Mouse (Mus musculus) adrenal gland, postnatal 0 days (tissue): ENCODE results near the gene Nup85. TPM values are rescaled to one million over a fixed set of nuclear protein-coding genes. Genes with fewer than 3 reads are reported as not detected.

Source experiments
- polyA plus RNA-seq: library from polyadenylated mRNA; unstranded; fragments of >200 nt; fragmentation: Nextera tagmentation; extraction: Ambion mirVana; gene quantifications from 2 replicates; pipeline ENCODE4 v1.2.1, GENCODE M21; 2015

Nup85 gene
- 52.3 and 70.3 TPM in 2 replicates for polyA plus RNA-seq

DNA sequence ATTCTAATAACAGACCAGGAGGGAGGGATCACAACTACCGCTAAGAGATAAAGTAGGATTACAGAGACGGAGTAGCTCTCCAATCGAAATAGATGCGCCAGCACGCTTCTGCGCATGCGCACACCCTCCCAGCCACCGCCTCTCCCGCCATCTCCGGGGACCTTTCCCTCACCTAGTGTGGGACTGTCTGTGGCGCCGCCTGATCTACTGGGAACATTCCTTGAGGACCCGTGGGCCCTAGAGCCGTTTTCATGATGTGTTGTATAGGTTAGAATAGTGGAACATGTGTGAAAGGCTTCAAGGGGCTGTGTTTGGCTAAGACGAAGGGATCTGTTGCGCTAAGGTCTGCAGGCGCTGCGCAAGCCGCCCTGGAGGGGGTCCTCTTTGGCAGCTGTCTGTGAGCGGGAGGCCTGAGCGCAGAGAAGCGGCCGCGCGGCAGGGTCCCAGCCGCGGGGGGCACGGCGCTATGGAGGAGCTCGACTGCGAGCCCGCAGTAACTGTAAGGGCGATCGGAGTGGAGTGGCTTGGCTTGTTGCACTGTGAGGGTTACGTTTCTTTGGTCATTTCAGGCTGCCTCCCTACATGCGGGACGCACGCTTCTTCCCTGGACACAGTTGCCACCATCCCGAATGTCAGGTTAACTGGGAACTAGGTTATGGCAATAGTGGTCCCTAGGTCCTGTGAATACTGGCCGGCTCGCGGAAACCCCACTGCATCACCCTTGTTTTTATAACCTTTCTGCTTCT, at the start of gene Nup85:
Nup85 (plus strand) TSS at position 371 of the 746 bp plus-strand sequence.

DNA sequence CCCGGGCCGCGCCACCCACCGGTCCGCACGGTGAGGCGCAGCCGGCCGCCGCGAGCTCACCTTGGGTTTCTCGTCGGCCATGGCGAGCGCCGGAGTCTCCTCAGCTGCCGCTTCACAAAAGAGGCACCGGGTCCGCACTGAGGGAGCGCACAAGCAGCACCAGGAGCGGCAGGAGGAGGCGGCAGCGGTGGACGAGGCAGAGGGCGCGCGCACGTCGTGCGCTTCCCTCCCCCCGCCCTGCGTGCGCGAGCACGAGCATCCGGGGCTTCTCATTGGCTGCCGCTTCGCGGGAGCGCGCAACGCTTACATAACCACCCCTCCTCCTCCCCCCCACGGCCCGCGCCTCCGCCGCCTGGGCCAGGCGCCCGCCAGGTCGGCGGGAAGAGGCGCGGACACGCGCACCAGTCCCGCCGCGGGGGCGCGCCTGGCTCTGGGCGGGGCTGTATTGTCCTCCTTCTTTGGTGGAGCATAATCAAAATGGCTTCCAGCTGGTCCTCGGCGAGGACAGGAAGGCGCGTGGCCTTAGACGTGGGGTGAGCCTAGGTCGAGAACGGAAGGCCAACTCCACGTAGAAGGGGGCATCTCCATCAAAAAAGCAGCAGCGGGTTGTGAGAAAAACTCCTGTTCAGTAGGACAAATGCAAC, 28.1 kb upstream of the Nup85 start, which contains the start of gene Sumo2:
Sumo2 (minus strand) TSS at position 239 of the 644 bp plus-strand sequence.

DNA sequence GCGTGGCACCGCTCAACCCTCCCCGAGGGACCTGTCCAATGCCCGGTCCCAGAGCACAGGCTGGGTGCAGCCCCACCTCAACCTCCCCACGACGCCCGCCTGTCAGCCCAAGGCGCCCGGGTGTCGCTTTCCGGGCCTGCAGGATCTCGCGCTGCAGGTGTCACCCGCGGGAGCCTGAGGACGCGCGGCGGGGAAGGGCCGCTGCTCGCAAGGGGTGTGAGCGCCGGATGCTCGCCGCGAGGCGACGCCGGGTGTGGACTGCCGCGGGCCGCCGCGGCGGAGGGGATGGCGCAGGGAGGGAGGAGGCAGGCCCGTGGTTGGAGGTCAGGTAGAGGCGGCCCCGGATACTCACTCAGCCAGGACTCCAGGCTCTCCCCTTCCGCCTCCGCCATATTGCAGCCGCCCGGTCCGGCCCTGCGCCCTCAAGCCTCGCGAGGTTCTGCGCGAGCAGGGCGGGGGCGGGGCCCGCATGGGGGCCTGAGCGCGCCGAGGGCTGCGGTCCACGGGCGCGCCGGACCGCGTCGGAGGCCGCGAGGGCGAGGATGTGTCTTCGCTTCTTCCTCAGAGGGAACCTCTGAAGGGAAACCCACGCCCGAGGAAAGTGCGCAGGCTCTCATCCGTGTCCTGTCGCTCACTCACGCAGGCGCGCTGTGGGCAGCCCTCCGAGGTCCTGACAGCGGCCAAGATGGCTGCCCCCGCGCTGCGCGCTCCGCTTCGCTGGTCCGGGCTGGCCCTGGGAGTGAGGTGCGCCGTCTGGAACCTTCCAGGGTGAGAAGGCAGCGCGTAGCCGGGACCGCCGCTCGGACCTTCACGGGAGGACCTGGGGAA, 39.5 kb downstream of the Nup85 start, which contains the start of the genes Mrps7 and Gga3:
Mrps7 (plus strand) TSS at position 450 of the 828 bp plus-strand sequence.
Gga3 (minus strand) TSS at position 576 of the 828 bp plus-strand sequence.

DNA sequence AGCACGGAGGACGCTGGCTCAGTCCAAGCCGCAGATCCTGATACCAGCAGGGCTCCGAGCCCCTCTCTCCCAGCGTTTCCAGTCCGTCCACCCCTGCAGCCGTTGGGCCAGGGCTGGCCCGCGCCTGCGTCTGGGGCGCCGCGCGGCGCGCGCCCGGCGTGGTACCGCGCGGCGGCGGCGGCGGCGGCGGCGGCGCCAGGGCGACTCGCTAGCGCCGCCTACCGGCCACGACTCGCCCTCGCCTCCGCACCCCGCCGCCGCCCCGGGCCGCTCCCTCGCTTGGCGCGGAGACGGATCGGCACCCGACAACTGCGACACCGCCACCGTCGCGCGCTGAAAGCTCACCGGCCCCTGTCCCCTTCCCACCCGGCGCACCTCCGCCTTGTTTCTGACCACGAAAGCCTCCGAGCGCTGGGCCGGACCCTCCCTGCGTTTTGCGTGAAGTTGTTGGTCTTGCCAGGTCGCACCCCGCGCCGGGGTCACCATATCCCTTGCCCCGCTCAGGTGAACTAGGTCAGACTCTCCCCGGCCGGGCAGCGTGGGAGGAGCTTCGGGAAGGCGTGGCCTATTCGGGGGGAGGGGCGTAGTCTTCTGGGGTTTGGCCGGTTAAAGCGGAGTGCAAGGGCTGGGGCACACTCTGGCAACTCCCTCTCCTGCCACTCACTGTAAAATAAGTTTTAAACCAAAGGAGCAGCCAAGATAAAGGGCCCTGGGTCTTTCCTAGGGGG, 48.3 kb downstream of the Nup85 start, which contains the start of gene Mif4gd:
Mif4gd (minus strand) TSS at position 560 of the 728 bp plus-strand sequence.

DNA sequence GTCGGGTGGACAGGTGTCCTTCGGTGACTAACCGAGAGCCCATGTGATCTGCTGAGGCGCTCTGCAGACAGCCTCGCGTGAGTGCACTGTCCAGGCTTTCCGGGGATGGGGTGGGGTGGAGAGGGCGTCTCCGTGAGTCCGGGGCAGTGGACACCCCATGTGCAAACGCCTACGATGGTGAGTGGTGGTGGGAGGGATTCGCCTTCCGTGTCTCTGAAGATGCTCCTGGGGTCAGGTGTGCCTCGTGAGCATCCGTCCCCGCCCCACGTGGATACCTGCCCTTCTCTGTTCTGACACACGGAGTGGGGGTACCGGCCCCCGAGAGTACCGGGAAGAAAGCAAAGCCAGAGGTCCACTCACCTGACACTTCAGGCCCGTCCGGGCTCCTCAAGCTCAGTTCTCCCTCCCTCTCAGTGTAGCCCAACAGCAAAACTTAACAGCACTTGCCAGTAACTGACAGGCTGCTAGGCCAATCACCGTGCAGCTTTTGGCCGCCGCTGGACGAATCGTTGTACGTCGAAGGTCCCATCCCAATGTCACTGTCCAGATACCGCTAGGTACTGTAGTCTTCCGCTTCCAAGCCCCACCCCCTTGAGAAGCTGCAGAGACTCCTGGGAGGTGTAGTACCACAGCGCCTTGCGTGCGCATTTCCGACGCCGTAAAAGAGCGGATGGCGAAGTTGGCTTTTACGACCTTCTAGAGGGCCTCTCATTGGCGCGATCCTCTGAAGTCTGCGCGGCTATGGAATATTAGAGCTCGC, 63.7 kb downstream of the Nup85 start, which contains the start of gene Slc25a19:
Slc25a19 (minus strand) TSS at position 591 of the 760 bp plus-strand sequence.

Other genes starting within 250 kb of the Nup85 start
- 0.25 and 0.33 TPM in 2 replicates for gene Ush1g, start 242.4 kb upstream of the Nup85 start, polyA plus RNA-seq
- gene Otop3, start 229.7 kb upstream of the Nup85 start, polyA plus RNA-seq = 0.06 and 0.72 TPM in 2 replicates
- gene Hid1, start 196.7 kb upstream of the Nup85 start, polyA plus RNA-seq = 20.9 and 34.4 TPM in 2 replicates
- gene Cdr2l, start 182.5 kb upstream of the Nup85 start, polyA plus RNA-seq = 14.3 and 16.0 TPM in 2 replicates
- gene Mrpl58, start 160.7 kb upstream of the Nup85 start, polyA plus RNA-seq = 196 and 213 TPM in 2 replicates
- 1,031 and 1,050 TPM in 2 replicates for gene Atp5h, start 144.5 kb upstream of the Nup85 start, polyA plus RNA-seq
- gene Kctd2, start 144.3 kb upstream of the Nup85 start, polyA plus RNA-seq = 24.6 and 37.0 TPM in 2 replicates
- gene Trim80, start 123.9 kb upstream of the Nup85 start, polyA plus RNA-seq = 0.07 and 0.22 TPM in 2 replicates
- 0.79 and 1.4 TPM in 2 replicates for gene Slc16a5, start 102.0 kb upstream of the Nup85 start, polyA plus RNA-seq
- 5.6 and 7.3 TPM in 2 replicates for gene Armc7, start 88.8 kb upstream of the Nup85 start, polyA plus RNA-seq
- 163 and 190 TPM in 2 replicates for gene Nt5c, start 72.6 kb upstream of the Nup85 start, polyA plus RNA-seq
- 241 and 379 TPM in 2 replicates for gene Jpt1, start 50.0 kb upstream of the Nup85 start, polyA plus RNA-seq
- gene Sumo2, start 28.2 kb upstream of the Nup85 start, polyA plus RNA-seq = 772 and 779 TPM in 2 replicates
- 77.5 and 103 TPM in 2 replicates for gene Mrps7, start 39.5 kb downstream of the Nup85 start, polyA plus RNA-seq
- gene Gga3, start 39.6 kb downstream of the Nup85 start, polyA plus RNA-seq = 6.3 and 7.5 TPM in 2 replicates
- gene Mif4gd, start 48.5 kb downstream of the Nup85 start, polyA plus RNA-seq = 69.5 and 153 TPM in 2 replicates
- 18.8 and 33.0 TPM in 2 replicates for gene Slc25a19, start 63.9 kb downstream of the Nup85 start, polyA plus RNA-seq
- gene Grb2, start 144.2 kb downstream of the Nup85 start, polyA plus RNA-seq = 77.1 and 89.8 TPM in 2 replicates
- 11.3 and 18.4 TPM in 2 replicates for gene Tmem94, start 201.0 kb downstream of the Nup85 start, polyA plus RNA-seq
- 10.1 and 12.8 TPM in 2 replicates for gene Caskin2, start 249.2 kb downstream of the Nup85 start, polyA plus RNA-seq